Mouse (Mus musculus): ENCODE data around the gene Fxyd1.

Fxyd1 gene

GRCm38 (mm10) chr7:31096892-31097564 is 40.0 kb upstream of the Fxyd1 start:
- H3K4me3 ChIP-seq (replicated peaks; ENCODE audit: low read length), result no peak overlapping the region
- H3K9me3 ChIP-seq (ENCODE audit: low read length), result 0 out of 2 replicates have a peak, but pooled peaks cover 4% of the 10 kb centered on the region
- H3K4me1 ChIP-seq (replicated peaks; ENCODE audit: low read depth, low read length), result peaks cover 19% of the 10 kb centered on the region
- TF ChIP-seq NANOG (IDR thresholded peaks at IDR 0.05; ENCODE audit: borderline replicate concordance, low read length) (no peak), POU5F1 (IDR thresholded peaks at IDR 0.05; ENCODE audit: borderline replicate concordance, low read length) (no peak), CTCF (conservative IDR thresholded peaks at IDR 0.05; ENCODE audit: low read length) (no peak)
- H3K27me3 ChIP-seq (ENCODE audit: insufficient read depth, low read length), result peaks cover 15% of the 10 kb centered on the region
- no peaks in the 10 kb centered on the region for H3K36me3 ChIP-seq (ENCODE audit: insufficient read depth, low read length)

- peaks cover 10% of the 10 kb centered on the region; the same call in 1 of the 2 replicates for H3K27me3 ChIP-seq (ENCODE audit: insufficient read depth, low read length)
- TF ChIP-seq POU5F1 (IDR thresholded peaks at IDR 0.05; ENCODE audit: borderline replicate concordance, low read length), result no peak
- TF ChIP-seq CTCF (conservative IDR thresholded peaks at IDR 0.05; ENCODE audit: low read length), result no peak
- no peak for TF ChIP-seq NANOG (IDR thresholded peaks at IDR 0.05; ENCODE audit: borderline replicate concordance, low read length)
- H3K9me3 ChIP-seq (ENCODE audit: low read length), result 0 out of 2 replicates have a peak, but pooled peaks cover 4% of the 10 kb centered on the region
- no peak overlapping the region for H3K4me3 ChIP-seq (replicated peaks; ENCODE audit: low read length)
- H3K36me3 ChIP-seq (ENCODE audit: insufficient read depth, low read length), result no peaks in the 10 kb centered on the region
- peaks cover 19% of the 10 kb centered on the region for H3K4me1 ChIP-seq (replicated peaks; ENCODE audit: low read depth, low read length)
Observed at GRCm38 (mm10) chr7:31094774-31095501, 37.9 kb upstream of the Fxyd1 start.

GRCm38 (mm10) chr7:31089721-31090120 is 32.7 kb upstream of the Fxyd1 start:
- no peaks in the 10 kb centered on the region for H3K9me3 ChIP-seq (ENCODE audit: low read length)
- H3K4me3 ChIP-seq (replicated peaks; ENCODE audit: low read length), result no peak overlapping the region
- peaks cover 26% of the 10 kb centered on the region for H3K4me1 ChIP-seq (replicated peaks; ENCODE audit: low read depth, low read length)
- no peaks in the 10 kb centered on the region for H3K36me3 ChIP-seq (ENCODE audit: insufficient read depth, low read length)
- TF ChIP-seq NANOG (IDR thresholded peaks at IDR 0.05; ENCODE audit: borderline replicate concordance, low read length) (no peak), POU5F1 (IDR thresholded peaks at IDR 0.05; ENCODE audit: borderline replicate concordance, low read length) (no peak), CTCF (conservative IDR thresholded peaks at IDR 0.05; ENCODE audit: low read length) (no peak)
- peaks cover 6% of the 10 kb centered on the region; the same call in 1 of the 2 replicates for H3K27me3 ChIP-seq (ENCODE audit: insufficient read depth, low read length)

DNA sequence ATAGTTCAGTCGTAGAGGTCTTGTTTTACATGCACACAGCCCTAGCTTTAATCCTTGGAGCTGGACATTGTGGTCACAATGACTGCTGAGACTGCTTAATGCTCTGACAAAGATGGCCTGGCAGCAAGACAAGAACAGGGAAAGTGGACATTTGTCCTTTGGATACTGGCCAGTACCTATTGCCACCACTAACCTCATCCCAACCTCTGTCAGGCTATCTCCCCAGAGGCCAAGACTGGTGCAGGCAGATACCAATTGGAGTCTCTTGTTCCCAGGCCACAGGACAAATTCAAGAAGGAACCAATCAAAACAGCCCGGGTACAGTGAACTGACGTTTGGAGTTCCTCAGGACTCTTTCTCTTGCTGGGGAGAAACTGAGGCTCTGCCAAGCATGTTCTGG is 31.2 kb upstream of the Fxyd1 start:
- no peak overlapping the region for H3K4me3 ChIP-seq (replicated peaks; ENCODE audit: low read length)
- H3K36me3 ChIP-seq (ENCODE audit: insufficient read depth, low read length), result no peaks in the 10 kb centered on the region
- H3K27me3 ChIP-seq (ENCODE audit: insufficient read depth, low read length), result peaks cover 6% of the 10 kb centered on the region; the same call in 1 of the 2 replicates
- H3K9me3 ChIP-seq (ENCODE audit: low read length), result no peaks in the 10 kb centered on the region
- peaks cover 41% of the 10 kb centered on the region for H3K4me1 ChIP-seq (replicated peaks; ENCODE audit: low read depth, low read length)
- TF ChIP-seq CTCF (conservative IDR thresholded peaks at IDR 0.05; ENCODE audit: low read length), result no peak
- TF ChIP-seq NANOG (IDR thresholded peaks at IDR 0.05; ENCODE audit: borderline replicate concordance, low read length), result no peak
- TF ChIP-seq POU5F1 (IDR thresholded peaks at IDR 0.05; ENCODE audit: borderline replicate concordance, low read length), result no peak

DNA sequence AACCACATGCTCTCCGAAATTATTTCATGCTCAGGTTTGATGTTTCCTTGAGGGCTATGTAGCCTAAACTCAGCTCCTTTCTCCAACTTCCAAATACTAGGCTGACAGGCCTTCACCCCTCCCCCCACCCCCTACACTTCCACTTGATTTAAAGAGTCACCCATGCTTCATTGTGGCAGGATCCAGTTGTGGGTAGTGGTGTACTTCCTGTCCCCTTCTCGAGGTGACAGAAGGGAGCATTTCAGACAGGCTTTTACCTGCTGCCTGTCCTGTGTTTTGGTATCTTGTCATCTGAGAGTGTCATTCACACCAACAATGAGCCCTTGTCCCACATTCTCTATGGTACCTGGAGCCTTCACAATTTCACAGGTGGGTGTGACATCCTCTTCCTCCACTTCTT is 30.3 kb upstream of the Fxyd1 start:
- Histone ChIP-seq H3K9me3 (ENCODE audit: low read length) (no peaks in the 10 kb centered on the region), H3K4me1 (replicated peaks; ENCODE audit: low read depth, low read length) (peaks cover 47% of the 10 kb centered on the region), H3K4me3 (replicated peaks; ENCODE audit: low read length) (no peak overlapping the region), H3K27me3 (ENCODE audit: insufficient read depth, low read length) (no peaks in the 10 kb centered on the region), H3K36me3 (ENCODE audit: insufficient read depth, low read length) (no peaks in the 10 kb centered on the region)
- TF ChIP-seq POU5F1 (IDR thresholded peaks at IDR 0.05; ENCODE audit: borderline replicate concordance, low read length) (no peak), NANOG (IDR thresholded peaks at IDR 0.05; ENCODE audit: borderline replicate concordance, low read length) (no peak), CTCF (conservative IDR thresholded peaks at IDR 0.05; ENCODE audit: low read length) (no peak)

DNA sequence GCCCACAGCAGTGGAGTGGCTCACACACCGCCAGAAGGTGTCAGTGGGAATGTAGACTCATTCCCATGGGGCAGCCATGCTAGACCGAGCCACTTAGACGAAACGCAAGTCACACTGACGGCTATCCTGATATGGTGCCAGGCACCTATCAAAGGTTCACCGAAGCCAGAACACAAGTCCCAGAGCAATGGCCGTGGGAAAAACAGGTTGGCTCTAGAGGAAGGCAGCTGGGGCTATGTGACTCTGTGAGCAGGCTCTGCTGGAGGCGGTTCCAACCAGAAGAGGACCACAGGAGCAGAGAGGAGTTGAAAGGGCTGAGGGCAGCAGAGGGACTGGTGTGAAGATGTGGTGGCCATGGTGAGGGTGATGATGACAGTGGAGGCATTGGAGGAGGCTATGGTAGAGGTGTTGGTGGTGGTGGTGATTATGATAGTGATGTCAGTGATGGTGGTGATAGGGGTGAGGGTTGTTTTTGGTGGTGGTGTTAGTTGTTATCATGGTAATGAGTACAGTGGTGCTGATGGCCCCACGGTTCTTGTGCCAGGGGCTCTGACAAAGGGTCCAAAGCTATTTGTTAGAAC is 29.3 kb upstream of the Fxyd1 start:
- Histone ChIP-seq H3K4me3 (replicated peaks; ENCODE audit: low read length) (no peak overlapping the region), H3K36me3 (ENCODE audit: insufficient read depth, low read length) (no peaks in the 10 kb centered on the region), H3K9me3 (ENCODE audit: low read length) (no peaks in the 10 kb centered on the region), H3K4me1 (replicated peaks; ENCODE audit: low read depth, low read length) (peaks cover 47% of the 10 kb centered on the region), H3K27me3 (ENCODE audit: insufficient read depth, low read length) (no peaks in the 10 kb centered on the region)
- TF ChIP-seq CTCF (conservative IDR thresholded peaks at IDR 0.05; ENCODE audit: low read length), result no peak

- Histone ChIP-seq H3K4me1 (replicated peaks; ENCODE audit: low read depth, low read length) (peaks cover 47% of the 10 kb centered on the region), H3K4me3 (replicated peaks; ENCODE audit: low read length) (0 out of 2 replicates have a peak overlapping the region, but pooled peaks have one; percentile 17), H3K9me3 (ENCODE audit: low read length) (0 out of 2 replicates have a peak, but pooled peaks cover 3% of the 10 kb centered on the region), H3K27me3 (ENCODE audit: insufficient read depth, low read length) (0 out of 2 replicates have a peak, but pooled peaks cover 4% of the 10 kb centered on the region), H3K36me3 (ENCODE audit: insufficient read depth, low read length) (no peaks in the 10 kb centered on the region)
- TF ChIP-seq CTCF (conservative IDR thresholded peaks at IDR 0.05; ENCODE audit: low read length) (no peak), POU5F1 (IDR thresholded peaks at IDR 0.05; ENCODE audit: borderline replicate concordance, low read length) (no peak), NANOG (IDR thresholded peaks at IDR 0.05; ENCODE audit: borderline replicate concordance, low read length) (no peak)
Observed at GRCm38 (mm10) chr7:31085171-31085570, 28.2 kb upstream of the Fxyd1 start.

GRCm38 (mm10) chr7:31084140-31084539 is 27.1 kb upstream of the Fxyd1 start:
- Histone ChIP-seq H3K27me3 (ENCODE audit: insufficient read depth, low read length) (0 out of 2 replicates have a peak, but pooled peaks cover 4% of the 10 kb centered on the region), H3K36me3 (ENCODE audit: insufficient read depth, low read length) (no peaks in the 10 kb centered on the region), H3K4me3 (replicated peaks; ENCODE audit: low read length) (no peak overlapping the region), H3K4me1 (replicated peaks; ENCODE audit: low read depth, low read length) (peaks cover 47% of the 10 kb centered on the region), H3K9me3 (ENCODE audit: low read length) (0 out of 2 replicates have a peak, but pooled peaks cover 3% of the 10 kb centered on the region)
- TF ChIP-seq POU5F1 (IDR thresholded peaks at IDR 0.05; ENCODE audit: borderline replicate concordance, low read length) (no peak), NANOG (IDR thresholded peaks at IDR 0.05; ENCODE audit: borderline replicate concordance, low read length) (no peak), CTCF (conservative IDR thresholded peaks at IDR 0.05; ENCODE audit: low read length) (no peak)
